Mouse (Mus musculus) ovary, postnatal 10 days (tissue): ENCODE measurements around the gene Rit1.
"Not testable (repeated sequence)": the region's sequence is repeated elsewhere in the genome, so short reads cannot be mapped to it uniquely, and the experiment has no call there.

Experiments
- DNase-seq: peaks from one replicate; pipeline ENCODE4 v3.0.0; 2022; ENCODE audit warnings: low spot score

Rit1 gene

GRCm38 (mm10) chr3:88738641-88739040, 22.0 kb downstream of the Rit1 start:
- DNase-seq: no peak

GRCm38 (mm10) chr3:88740147-88740546, 23.5 kb downstream of the Rit1 start:
- no peak for DNase-seq

GRCm38 (mm10) chr3:88745534-88745933, 28.9 kb downstream of the Rit1 start:
- DNase-seq: no peak

- DNase-seq: no peak
These were observed 29.7 kb downstream of the Rit1 start for GRCm38 (mm10) chr3:88746139-88746870.

GRCm38 (mm10) chr3:88746871-88747231, 30.2 kb downstream of the Rit1 start:
- DNase-seq: no peak

- no peak for DNase-seq
These were observed 37.6 kb downstream of the Rit1 start for GRCm38 (mm10) chr3:88754283-88754682.

- DNase-seq: no peak
These were observed 38.9 kb downstream of the Rit1 start for GRCm38 (mm10) chr3:88755541-88755940.

- no peak for DNase-seq
These were observed 39.6 kb downstream of the Rit1 start for GRCm38 (mm10) chr3:88756276-88756675.

- DNase-seq: no peak
These were observed 41.4 kb downstream of the Rit1 start for GRCm38 (mm10) chr3:88758045-88758500.

- DNase-seq: no peak
These were observed 45.0 kb downstream of the Rit1 start for GRCm38 (mm10) chr3:88761619-88762018.

GRCm38 (mm10) chr3:88762401-88762831, 45.8 kb downstream of the Rit1 start:
- DNase-seq: no peak

GRCm38 (mm10) chr3:88771189-88771940, 54.7 kb downstream of the Rit1 start:
- DNase-seq: not testable (repeated sequence)

- not testable (repeated sequence) for DNase-seq
These were observed 55.3 kb downstream of the Rit1 start for GRCm38 (mm10) chr3:88771941-88772280.

GRCm38 (mm10) chr3:88772399-88772798, 55.8 kb downstream of the Rit1 start:
- peak; percentile 52 for DNase-seq

GRCm38 (mm10) chr3:88773163-88773562, 56.5 kb downstream of the Rit1 start:
- DNase-seq: not testable (repeated sequence)

- not testable (repeated sequence) for DNase-seq
These were observed 58.6 kb downstream of the Rit1 start, which contains the start of gene Syt11 for GRCm38 (mm10) chr3:88774939-88775841. Gene Syt11, minus strand, starts transcription at chr3:88775164.
